Mouse (Mus musculus) embryonic stem cell, embryonic (primary cell): ENCODE measurements around the gene Zp3.

Experiments used
- CTCF ChIA-PET, 4 experiments: fragments of 300-600 bp in 2 of 4; fragments of 350-600 bp in 2 of 4; sonication (Branson Sonifier 250); formaldehyde crosslinking; loops; one replicate each; lab custom pipeline; 2022; ENCODE audit warnings: inconsistent platforms in 2 of 4; lab: Charles Lee
- POLR2A ChIA-PET, 4 experiments: fragments of 300-600 bp in 2 of 4; fragments of 350-600 bp in 2 of 4; sonication (Branson Sonifier 250); formaldehyde crosslinking; loops; one replicate each; lab custom pipeline; 2022; ENCODE audit warnings: antibody characterized with exemption in 4 of 4, inconsistent platforms in 1 of 4; lab: Charles Lee

Zp3 gene

GRCm38 (mm10) chr5:136007745-136008144 lies 27.8 kb downstream of the Zp3 start:
- ChIA-PET CTCF (interaction anchor here in 1 of 4 experiments (0.6 kb wide), 1 partner anchor 196 kb away, joined by 3 read pairs; no protein-coding TSS in a partner anchor), POLR2A (interaction anchor here in 2 of 4 experiments (0.6 to 2.0 kb wide), 7 partner anchors 12 to 230 kb away, joined by 3 to 6 read pairs (median 3); partner anchors contain the start of genes Dtx2 (in 1 of the 2), Mdh2 (in 1 of the 2) and Styxl1 (in 1 of the 2))

GRCm38 (mm10) chr5:136014877-136015276 lies 35.0 kb downstream of the Zp3 start:
- POLR2A ChIA-PET, result interaction anchor here in 2 of 4 experiments (1.3 to 2.6 kb wide), 3 partner anchors 9 to 26 kb away, joined by 4 to 20 read pairs (median 9); no protein-coding TSS in a partner anchor
- CTCF ChIA-PET, result interaction anchor here in 3 of 4 experiments (0.5 to 1.2 kb wide), 3 partner anchors 33 to 114 kb away, joined by 3 read pairs; partner anchors contain the start of gene Rasa4 (in 1 of the 3)

GRCm38 (mm10) chr5:136015586-136015985 lies 35.7 kb downstream of the Zp3 start:
- POLR2A ChIA-PET, result interaction anchor here (0.7 to 2.6 kb wide), 15 partner anchors 10 to 37 kb away, joined by 3 to 20 read pairs (median 4); partner anchors contain the start of gene Dtx2 (in 2 of the 4)
- CTCF ChIA-PET, result interaction anchor here (0.6 to 1.5 kb wide), 10 partner anchors 12 to 151 kb away, joined by 3 to 7 read pairs (median 4); partner anchors contain the start of gene Dtx2 (in 1 of the 4)

- CTCF ChIA-PET, result interaction anchor here (0.6 to 1.5 kb wide), 12 partner anchors 13 to 237 kb away, joined by 3 to 6 read pairs (median 3); partner anchors contain the start of gene Dtx2 (in 1 of the 4)
- POLR2A ChIA-PET, result interaction anchor here (0.6 to 2.6 kb wide), 27 partner anchors 10 to 238 kb away, joined by 3 to 20 read pairs (median 4); partner anchors contain the start of genes Dtx2 (in 2 of the 4), Mdh2 (in 1 of the 4), Styxl1 (in 1 of the 4) and Upk3b (in 1 of the 4)
Observed at GRCm38 (mm10) chr5:136016014-136016876, 36.3 kb downstream of the Zp3 start.

- ChIA-PET POLR2A (interaction anchor here in 2 of 4 experiments (0.8 to 1.7 kb wide), 8 partner anchors 11 to 66 kb away, joined by 3 to 7 read pairs (median 4); partner anchors contain the start of gene Rasa4 (in 1 of the 2)), CTCF (interaction anchor here in 2 of 4 experiments (1.4 to 1.5 kb wide), 2 partner anchors 22 to 35 kb away, joined by 5 to 6 read pairs; partner anchors contain the start of gene Dtx2 (in 1 of the 2))
Observed at GRCm38 (mm10) chr5:136017262-136017661, 37.4 kb downstream of the Zp3 start.

GRCm38 (mm10) chr5:136018726-136019125 lies 38.8 kb downstream of the Zp3 start:
- ChIA-PET POLR2A (interaction anchor here in 3 of 4 experiments (0.6 to 1.7 kb wide), 7 partner anchors 9 to 160 kb away, joined by 3 to 9 read pairs (median 3); partner anchors contain the start of genes Dtx2 (in 1 of the 3) and Rasa4 (in 1 of the 3)), CTCF (interaction anchor here in 1 of 4 experiments (0.6 kb wide), 1 partner anchor 50 kb away, joined by 5 read pairs; no protein-coding TSS in a partner anchor)

- POLR2A ChIA-PET, result interaction anchor here in 3 of 4 experiments (0.6 to 2.0 kb wide), 6 partner anchors 7 to 270 kb away, joined by 3 to 8 read pairs (median 4); partner anchors contain the start of gene Dtx2 (in 1 of the 3)
Observed at GRCm38 (mm10) chr5:136019907-136020306, 40.0 kb downstream of the Zp3 start.

GRCm38 (mm10) chr5:136025712-136026111 lies 45.8 kb downstream of the Zp3 start:
- POLR2A ChIA-PET, result interaction anchor here in 2 of 4 experiments (0.5 to 1.4 kb wide), 2 partner anchors 31 to 56 kb away, joined by 3 to 4 read pairs; partner anchors contain the start of gene Dtx2 (in 1 of the 2)
- CTCF ChIA-PET, result no interaction called here

More at GRCm38 (mm10) chr5:136019907-136020306, 40.0 kb downstream of the Zp3 start:
- CTCF ChIA-PET, result interaction anchor here in 3 of 4 experiments (0.5 to 1.2 kb wide), 5 partner anchors 21 to 122 kb away, joined by 3 to 4 read pairs (median 3); partner anchors contain the start of gene Dtx2 (in 1 of the 3)

- POLR2A ChIA-PET, result interaction anchor here in 2 of 4 experiments (0.7 to 2.0 kb wide), 8 partner anchors 8 to 108 kb away, joined by 3 to 6 read pairs (median 3); no protein-coding TSS in a partner anchor
- CTCF ChIA-PET, result interaction anchor here in 3 of 4 experiments (0.6 to 2.1 kb wide), 5 partner anchors 18 to 124 kb away, joined by 3 to 11 read pairs (median 3); no protein-coding TSS in a partner anchor
Observed at GRCm38 (mm10) chr5:136026859-136027258, 47.0 kb downstream of the Zp3 start.

GRCm38 (mm10) chr5:136027612-136028311 lies 47.9 kb downstream of the Zp3 start:
- POLR2A ChIA-PET, result interaction anchor here in 2 of 4 experiments (0.6 to 2.0 kb wide), 10 partner anchors 9 to 109 kb away, joined by 3 to 6 read pairs (median 3); no protein-coding TSS in a partner anchor
- CTCF ChIA-PET, result interaction anchor here in 3 of 4 experiments (0.6 to 2.1 kb wide), 7 partner anchors 18 to 125 kb away, joined by 3 to 11 read pairs (median 4); no protein-coding TSS in a partner anchor

GRCm38 (mm10) chr5:136034868-136035267 lies 55.0 kb downstream of the Zp3 start:
- CTCF ChIA-PET, result interaction anchor here in 1 of 4 experiments (1.0 kb wide), 1 partner anchor 11 kb away, joined by 3 read pairs; no protein-coding TSS in a partner anchor
- POLR2A ChIA-PET, result interaction anchor here in 1 of 4 experiments (0.6 to 1.9 kb wide), 4 partner anchors 19 to 129 kb away, joined by 3 to 6 read pairs (median 4); partner anchors contain the start of gene Ywhag

GRCm38 (mm10) chr5:136035285-136035684 lies 55.4 kb downstream of the Zp3 start:
- ChIA-PET POLR2A (interaction anchor here in 1 of 4 experiments (0.6 to 1.9 kb wide), 3 partner anchors 19 to 129 kb away, joined by 3 to 5 read pairs (median 4); partner anchors contain the start of gene Ywhag), CTCF (interaction anchor here in 1 of 4 experiments (0.5 to 1.0 kb wide), 2 partner anchors 10 to 14 kb away, joined by 3 read pairs; no protein-coding TSS in a partner anchor)

GRCm38 (mm10) chr5:136036667-136037066 lies 56.8 kb downstream of the Zp3 start:
- ChIA-PET POLR2A (interaction anchor here in 1 of 4 experiments (1.9 kb wide), 1 partner anchor 20 kb away, joined by 5 read pairs; no protein-coding TSS in a partner anchor), CTCF (interaction anchor here in 1 of 4 experiments (0.5 kb wide), 1 partner anchor 579 kb away, joined by 3 read pairs; no protein-coding TSS in a partner anchor)
